Mouse (Mus musculus): ENCODE measurements around the gene Angptl4. TPM values are rescaled to one million over a fixed set of nuclear protein-coding genes. Genes with fewer than 3 reads are reported as not detected.

The Angptl4 gene
- polyA plus RNA-seq, 1 experiment from 2014 or later: 1.8 TPM

DNA sequence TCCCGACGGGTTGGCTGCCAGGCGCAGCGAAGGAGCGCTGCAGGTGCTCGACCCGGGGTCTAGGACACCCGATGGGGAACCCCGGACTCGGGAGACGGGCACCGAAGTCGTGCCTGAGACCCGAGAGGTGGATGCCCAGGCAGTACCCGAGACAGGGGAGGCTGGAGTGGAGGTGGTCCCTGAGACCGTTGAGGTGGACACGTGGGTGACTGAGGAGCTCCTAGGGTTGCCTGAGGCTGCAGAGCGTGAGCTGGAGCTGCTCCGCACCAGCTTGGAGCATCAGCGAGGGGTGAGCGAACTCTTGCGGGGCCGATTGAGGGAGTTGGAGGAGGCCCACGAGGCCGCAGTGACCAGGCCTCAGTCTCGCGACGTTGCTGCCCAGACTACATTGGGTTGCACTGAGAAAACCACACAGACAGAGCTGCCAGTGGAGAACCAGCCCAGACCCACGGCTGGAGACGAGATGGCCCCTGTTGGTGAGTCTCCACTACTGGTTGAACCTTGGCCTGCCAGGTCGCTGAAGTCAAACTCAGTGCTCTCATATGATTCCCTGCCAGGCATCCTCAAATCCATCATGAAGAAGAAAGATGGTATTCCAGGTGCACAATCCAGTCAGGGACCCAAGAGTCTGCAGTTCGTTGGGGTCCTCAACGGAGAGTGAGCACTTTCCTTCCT, 36.5 kb upstream of the Angptl4 start:
- no peaks in the 10 kb centered on the region for H3K27me3 ChIP-seq
- POLR2A ChIA-PET: no interaction called here
- CTCF ChIA-PET: interaction anchor here (0.9 to 1.1 kb wide), 2 partner anchors 12 to 73 kb away, joined by 3 read pairs; no protein-coding TSS in a partner anchor
- in situ Hi-C loops (cut with MboI; ENCODE audit: low pct_unique_long_range_greater_than_20kb): no loop called here
- no peak for TF ChIP-seq CTCF (IDR thresholded peaks at IDR 0.05)
- DNase-seq (ENCODE audit: low read depth, low spot score): no peak
- peak; percentile 4 for ATAC-seq

DNA sequence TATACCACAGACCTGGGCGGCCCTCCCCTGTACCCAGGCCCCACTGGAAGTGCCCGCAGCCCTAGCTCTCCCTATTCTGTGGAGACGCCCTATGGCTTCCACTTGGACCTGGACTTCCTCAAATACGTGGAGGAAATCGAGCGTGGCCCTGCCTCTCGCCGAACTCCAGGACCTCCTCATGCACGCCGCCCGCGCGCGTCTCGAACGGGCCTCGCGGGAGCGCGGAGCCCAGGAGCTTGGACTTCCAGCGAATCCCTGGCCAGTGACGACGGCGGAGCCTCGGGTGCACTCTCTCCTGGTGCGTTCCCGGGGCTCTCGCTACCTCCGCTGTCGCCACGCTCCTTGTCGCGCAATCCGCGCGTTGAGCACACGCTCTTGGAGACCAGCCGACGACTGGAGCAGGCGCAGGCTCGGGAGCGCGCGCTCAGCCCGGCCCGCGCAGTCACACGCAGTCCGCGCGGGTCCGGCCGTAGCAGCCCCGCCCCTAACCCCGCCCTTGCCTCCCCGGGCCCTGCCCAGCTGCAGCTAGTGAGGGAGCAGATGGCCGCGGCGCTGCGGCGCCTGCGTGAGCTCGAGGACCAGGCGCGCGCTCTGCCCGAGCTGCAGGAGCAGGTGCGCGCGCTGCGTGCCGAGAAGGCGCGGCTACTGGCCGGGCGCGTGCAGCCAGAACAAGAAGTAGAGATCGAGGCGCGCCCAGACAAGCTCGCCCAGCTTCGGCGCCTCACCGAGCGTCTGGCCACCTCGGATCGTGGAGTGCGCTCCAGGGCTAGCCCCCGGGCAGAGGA, 35.7 kb upstream of the Angptl4 start:
- in situ Hi-C loops (cut with MboI; ENCODE audit: low pct_unique_long_range_greater_than_20kb): no loop called here
- TF ChIP-seq CTCF (IDR thresholded peaks at IDR 0.05): no peak
- ChIA-PET POLR2A (no interaction called here), CTCF (interaction anchor here (1.1 kb wide), 1 partner anchor 72 kb away, joined by 3 read pairs; no protein-coding TSS in a partner anchor)
- ATAC-seq (peak; percentile 82), DNase-seq (ENCODE audit: low read depth, low spot score) (peak; percentile 62)
- no peaks in the 10 kb centered on the region for H3K27me3 ChIP-seq

DNA sequence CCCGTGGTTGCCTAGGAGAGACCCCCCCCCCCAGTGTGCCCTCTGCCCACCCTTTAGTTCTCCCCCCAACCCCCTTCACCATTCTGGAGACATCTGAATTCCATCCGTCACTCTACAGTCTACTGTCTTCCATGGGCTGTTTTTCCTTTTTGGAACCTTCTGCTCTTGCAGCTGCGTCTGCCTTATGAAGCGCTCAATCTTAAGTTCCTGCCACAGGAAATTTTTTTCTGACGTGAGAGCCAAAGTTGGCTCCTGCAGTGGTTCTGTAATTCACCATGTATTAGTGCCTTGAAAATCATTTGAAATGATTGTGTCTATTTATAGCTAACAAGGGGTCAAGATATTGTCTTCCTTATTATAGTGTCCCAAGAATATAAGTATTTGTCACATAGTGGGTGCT, 35.0 kb upstream of the Angptl4 start:
- in situ Hi-C loops (cut with MboI; ENCODE audit: low pct_unique_long_range_greater_than_20kb): no loop called here
- no peaks in the 10 kb centered on the region for H3K27me3 ChIP-seq
- DNase-seq (ENCODE audit: low read depth, low spot score) (no peak), ATAC-seq (no peak)
- no peak for TF ChIP-seq CTCF (IDR thresholded peaks at IDR 0.05)
- ChIA-PET CTCF (interaction anchor here (1.1 kb wide), 1 partner anchor 72 kb away, joined by 3 read pairs; no protein-coding TSS in a partner anchor), POLR2A (no interaction called here)

DNA sequence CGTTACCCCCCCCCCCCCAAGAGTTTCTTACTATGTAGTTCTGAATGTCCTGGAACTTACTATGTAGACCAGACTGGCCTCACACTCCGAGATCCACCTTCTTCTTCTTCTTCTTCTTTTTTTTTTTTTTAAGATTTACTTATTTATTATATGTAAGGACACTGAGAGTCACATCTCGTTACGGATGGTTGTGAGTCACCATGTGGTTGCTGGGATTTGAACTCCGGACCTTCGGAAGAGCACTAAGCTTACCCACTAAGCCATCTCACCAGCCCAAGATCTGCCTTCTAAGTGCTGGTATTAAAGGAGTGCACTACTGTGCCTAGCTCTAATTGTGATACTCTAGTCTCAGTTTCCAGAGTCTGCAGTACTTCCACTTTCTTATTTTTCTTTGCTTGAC, 33.8 kb upstream of the Angptl4 start:
- CTCF ChIA-PET: no interaction called here
- POLR2A ChIA-PET: interaction anchor here (1.4 kb wide), 1 partner anchor 9 kb away, joined by 3 read pairs; the partner anchor contains the start of genes Ndufa7 and Rps28
- H3K27me3 ChIP-seq: no peaks in the 10 kb centered on the region
- DNase-seq (ENCODE audit: low read depth, low spot score): no peak
- no peak for TF ChIP-seq CTCF (IDR thresholded peaks at IDR 0.05)
- in situ Hi-C loops (cut with MboI; ENCODE audit: low pct_unique_long_range_greater_than_20kb): no loop called here
- no peak for ATAC-seq

DNA sequence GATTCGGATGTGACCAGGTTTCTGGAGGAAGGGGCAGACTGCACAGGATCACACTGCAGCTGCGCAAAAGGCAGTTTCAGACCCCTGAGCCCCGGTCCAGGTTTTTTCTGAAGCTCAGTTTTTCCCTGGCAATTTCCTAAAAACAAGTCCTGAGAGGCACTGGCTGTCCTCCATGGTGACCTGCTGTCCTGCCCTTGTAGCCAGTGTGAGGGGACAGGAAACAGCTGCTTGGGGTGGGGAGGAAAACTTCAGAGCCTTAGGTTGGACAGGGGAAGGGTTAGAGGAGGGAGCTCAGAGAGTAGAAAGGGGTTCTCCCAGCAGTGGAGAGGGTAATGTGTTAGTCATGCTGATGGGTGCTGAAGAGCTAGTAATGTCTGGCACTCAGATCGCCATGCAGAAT, 31.4 kb upstream of the Angptl4 start:
- in situ Hi-C loops (cut with MboI; ENCODE audit: low pct_unique_long_range_greater_than_20kb): no loop called here
- no peaks in the 10 kb centered on the region for H3K27me3 ChIP-seq
- CTCF ChIA-PET: interaction anchor here (1.0 to 1.4 kb wide), 3 partner anchors 9 to 13 kb away, joined by 3 to 6 read pairs (median 4); no protein-coding TSS in a partner anchor
- peak; percentile 37 for DNase-seq (ENCODE audit: low read depth, low spot score)
- POLR2A ChIA-PET: interaction anchor here (0.6 to 2.1 kb wide), 3 partner anchors 11 to 31 kb away, joined by 3 to 11 read pairs (median 5); partner anchors contain the start of genes Ndufa7 and Rps28
- TF ChIP-seq CTCF (IDR thresholded peaks at IDR 0.05): no peak
- peak; percentile 32 for ATAC-seq

DNA sequence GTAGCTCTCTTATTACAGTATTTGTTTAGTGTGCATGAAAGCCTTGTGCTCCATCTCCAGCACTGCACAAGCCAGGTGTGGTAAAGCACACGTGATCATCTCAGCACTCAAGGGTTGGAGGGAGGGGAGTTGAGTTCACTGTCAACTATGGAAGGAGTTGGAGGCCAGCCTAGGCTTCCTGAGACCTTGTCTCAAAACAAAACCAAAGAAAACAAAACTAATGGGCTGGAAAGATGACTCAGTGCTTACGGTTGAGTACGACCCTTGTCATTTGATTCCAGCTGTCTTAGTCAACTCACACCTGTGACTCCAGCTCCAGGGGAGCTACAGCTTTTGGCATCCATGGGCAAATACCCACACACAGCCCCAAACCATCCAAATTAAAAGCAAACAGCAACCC, 30.8 kb upstream of the Angptl4 start:
- CTCF ChIA-PET: interaction anchor here (1.0 to 1.6 kb wide), 3 partner anchors 10 to 14 kb away, joined by 4 to 8 read pairs (median 6); no protein-coding TSS in a partner anchor
- peak; percentile 90 for DNase-seq (ENCODE audit: low read depth, low spot score)
- no peaks in the 10 kb centered on the region for H3K27me3 ChIP-seq
- in situ Hi-C loops (cut with MboI; ENCODE audit: low pct_unique_long_range_greater_than_20kb): no loop called here
- TF ChIP-seq CTCF (IDR thresholded peaks at IDR 0.05): no peak
- peak; percentile 58 for ATAC-seq
- POLR2A ChIA-PET: interaction anchor here (0.9 to 2.1 kb wide), 3 partner anchors 12 to 183 kb away, joined by 3 to 11 read pairs (median 4); partner anchors contain the start of genes Ndufa7 and Rps28

DNA sequence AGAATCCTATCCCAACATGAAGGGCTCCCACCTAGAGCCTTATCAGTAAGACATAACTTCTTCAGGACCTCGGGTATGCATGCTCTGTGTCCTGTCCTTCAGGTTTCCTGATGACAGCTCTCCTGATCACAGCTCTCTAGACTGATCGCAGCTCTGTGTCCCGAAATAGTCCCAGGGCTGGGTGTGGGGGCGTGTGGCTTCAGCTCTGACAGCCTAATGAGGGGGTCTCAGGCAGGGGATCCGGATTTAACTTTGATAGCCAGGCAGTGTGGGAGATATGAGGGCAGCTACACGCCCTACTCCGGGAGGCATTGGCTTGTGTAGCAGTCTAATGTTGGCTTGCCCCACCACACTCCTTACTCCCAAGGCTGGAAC, 29.5 kb upstream of the Angptl4 start:
- DNase-seq (ENCODE audit: low read depth, low spot score): no peak

DNA sequence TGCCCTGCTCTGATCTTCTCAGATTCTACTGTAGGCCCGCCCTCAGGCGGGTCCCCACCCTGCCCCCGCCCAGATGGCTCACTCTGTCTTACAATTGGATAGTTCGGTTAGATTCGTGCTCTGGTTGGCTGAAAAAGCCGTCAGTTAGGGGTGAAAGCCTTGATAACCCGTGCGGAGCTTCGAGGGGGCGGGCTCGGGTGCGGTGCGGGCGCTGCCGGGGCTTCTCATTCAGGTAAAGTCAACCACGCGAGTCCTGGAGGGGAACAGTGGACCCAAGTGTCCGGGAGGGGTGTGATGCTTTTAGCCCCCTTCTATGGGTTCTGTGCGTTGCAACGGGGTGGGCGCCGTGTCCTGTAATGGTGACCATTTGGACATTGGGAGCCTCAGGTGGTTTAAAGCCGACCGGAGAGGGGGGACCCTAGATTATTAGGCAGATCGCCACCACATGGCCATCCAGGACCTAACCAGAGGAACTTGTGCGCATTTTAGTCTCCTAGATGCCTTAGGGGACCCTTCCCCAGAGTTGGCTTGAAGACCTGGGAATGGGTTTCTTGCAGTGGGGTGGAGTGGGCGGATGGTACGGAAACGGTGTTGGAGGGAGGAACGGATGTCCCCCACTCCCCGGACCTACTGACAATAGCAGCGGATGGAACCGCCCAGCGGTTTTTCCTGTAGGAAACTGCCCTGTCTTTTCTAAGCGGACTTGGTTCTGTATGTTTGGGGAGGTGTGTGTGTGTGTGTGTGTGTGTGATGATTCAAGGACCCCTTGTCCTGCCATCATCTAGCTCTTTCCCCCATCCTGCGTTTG, 28.9 kb upstream of the Angptl4 start, which contains the start of gene Kank3:
TSS of gene Kank3 (plus strand) at position 186 of the 808 bp plus-strand sequence.
- DNase-seq (ENCODE audit: low read depth, low spot score): no peak
- TF ChIP-seq CTCF (IDR thresholded peaks at IDR 0.05): no peak
- peak; percentile 12 for ATAC-seq
- no peaks in the 10 kb centered on the region for H3K27me3 ChIP-seq
- ChIA-PET POLR2A (no interaction called here), CTCF (interaction anchor here (1.0 to 1.6 kb wide), 3 partner anchors 16 to 55 kb away, joined by 3 to 8 read pairs (median 3); no protein-coding TSS in a partner anchor)
- in situ Hi-C loops (cut with MboI; ENCODE audit: low pct_unique_long_range_greater_than_20kb): no loop called here

More for the DNA sequence above, 29.5 kb upstream of the Angptl4 start:
- no peaks in the 10 kb centered on the region for H3K27me3 ChIP-seq
- in situ Hi-C loops (cut with MboI; ENCODE audit: low pct_unique_long_range_greater_than_20kb): no loop called here
- ATAC-seq: no peak
- ChIA-PET CTCF (interaction anchor here (1.0 to 1.6 kb wide), 2 partner anchors 16 to 56 kb away, joined by 3 to 8 read pairs; no protein-coding TSS in a partner anchor), POLR2A (interaction anchor here (1.1 kb wide), 1 partner anchor 182 kb away, joined by 4 read pairs; no protein-coding TSS in a partner anchor)
- no peak for TF ChIP-seq CTCF (IDR thresholded peaks at IDR 0.05)

DNA sequence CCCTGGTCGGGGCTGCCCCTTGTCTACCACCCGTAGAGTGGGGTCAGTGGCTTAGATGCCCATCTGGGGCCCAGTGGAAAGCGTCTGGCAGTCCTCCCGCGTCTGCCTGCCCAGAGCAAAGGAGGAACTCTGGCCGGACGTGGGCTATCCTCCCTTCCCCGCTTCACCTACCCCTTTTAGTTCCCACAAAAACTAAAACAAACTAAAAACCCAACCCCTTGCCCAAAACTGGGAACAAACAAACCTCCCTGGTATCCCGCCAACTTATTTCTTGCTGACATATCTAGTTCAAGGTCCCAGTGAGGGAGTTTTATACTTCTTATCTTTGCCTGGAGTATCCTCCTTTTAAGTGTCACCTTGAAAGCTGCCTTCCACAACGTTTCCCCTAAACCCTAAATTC, 26.6 kb upstream of the Angptl4 start:
- in situ Hi-C loops (cut with MboI; ENCODE audit: low pct_unique_long_range_greater_than_20kb): loop anchor here (10.0 kb wide), 1 partner anchor 283 kb away; the partner anchor contains the start of gene Adamts10
- ChIA-PET CTCF (no interaction called here), POLR2A (no interaction called here)
- DNase-seq (ENCODE audit: low read depth, low spot score) (no peak), ATAC-seq (no peak)
- TF ChIP-seq CTCF (IDR thresholded peaks at IDR 0.05): no peak
- H3K27me3 ChIP-seq: no peaks in the 10 kb centered on the region
